ENCODE assay signal across 8 mouse cellular contexts in the genomic region with DNA sequence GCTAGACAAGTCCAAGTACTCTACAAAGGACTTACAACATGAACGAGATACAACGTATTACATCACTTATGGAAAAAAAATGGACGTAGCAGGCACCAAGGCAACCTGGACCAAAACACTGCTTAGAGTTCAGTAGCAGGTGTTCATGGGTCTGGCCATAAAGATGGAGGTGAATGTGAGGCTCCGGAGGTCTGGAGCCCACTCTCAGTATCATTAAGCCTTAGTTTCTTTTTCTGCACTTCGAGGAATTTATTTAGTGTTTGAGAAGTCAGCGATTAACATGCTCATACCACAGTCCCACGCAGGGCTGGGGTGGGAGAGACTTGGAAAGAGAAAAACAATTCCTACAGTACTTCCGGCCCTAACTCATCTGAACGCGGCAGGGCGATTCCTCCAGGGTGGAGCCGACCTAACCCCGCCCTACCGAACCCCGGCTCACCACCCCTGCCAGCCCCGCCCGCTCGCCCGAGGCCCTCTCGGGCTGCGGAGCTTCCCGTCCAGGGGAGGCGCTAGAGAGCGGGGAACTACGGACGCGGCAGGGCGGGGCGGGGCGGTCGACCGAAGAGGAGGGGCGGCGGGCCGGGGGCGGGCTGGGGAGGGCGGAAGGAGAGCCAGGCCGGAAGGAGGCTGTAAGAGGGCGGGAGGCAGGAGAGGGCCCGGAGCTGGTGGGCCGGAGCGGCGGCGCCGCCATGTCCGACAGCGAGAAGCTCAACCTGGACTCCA. TPM values are rescaled to one million over a fixed set of nuclear protein-coding genes. Genes with fewer than 3 reads are reported as not detected.
DNase-seq lines count a peak whose midpoint lies in the region; ATAC-seq and TF ChIP-seq lines count a peak whose summit lies in the region.

A gene (plus strand): TSS at position 538 of the 723 bp plus-strand sequence.

- no peak for TF ChIP-seq CTCF in G1E (IDR thresholded peaks at IDR 0.05; ENCODE audit: low read depth, low read length)
- peak; percentile 86 for TF ChIP-seq CTCF in layer of hippocampus, adult 2 months (conservative IDR thresholded peaks at IDR 0.05)

- peak within 1 kb of the TSS; percentile 84 for H3K27ac ChIP-seq in forebrain, embryonic 16.5 days (ENCODE audit: low read length)
- peak within 1 kb of the TSS; percentile 99 for H3K27ac ChIP-seq in layer of hippocampus, adult 2 months
- peak within 1 kb of the TSS; percentile 95 for H3K27ac ChIP-seq in lung, embryonic 15.5 days

- ATAC-seq in G1E (ENCODE audit: extremely low read depth, insufficient number of reproducible peaks, low FRiP score, poor library complexity, severe bottlenecking), result peak; percentile 82
- peak; percentile 91 for ATAC-seq in forebrain, embryonic 16.5 days
- peak; percentile 94 for ATAC-seq in lung, embryonic 15.5 days (ENCODE audit: borderline replicate concordance, extremely low read depth, low FRiP score, low TSS enrichment)

- no peaks in the 10 kb centered on the region for H3K9me3 ChIP-seq in G1E (replicated peaks)
- H3K9me3 ChIP-seq in forebrain, embryonic 16.5 days (ENCODE audit: control insufficient read depth, low read length), result no peaks in the 10 kb centered on the region
- no peaks in the 10 kb centered on the region for H3K9me3 ChIP-seq in lung, embryonic 15.5 days

- DNase-seq in G1E (ENCODE audit: low spot score), result peak; percentile 96
- DNase-seq in cerebellum, adult 18-20 months, result peak; percentile 95 to 98
- DNase-seq in heart, postnatal 36 days, result peak; percentile 97
- DNase-seq in layer of hippocampus, adult 2 months (ENCODE audit: low spot score in 2 of 2), result peak; percentile 92 to 96
- peak; percentile 93 for DNase-seq in ovary, adult 18-20 months (ENCODE audit: low spot score)
- DNase-seq in thymus, postnatal 0 days (ENCODE audit: low spot score), result peak; percentile 97

- H3K4me1 ChIP-seq in G1E (ENCODE audit: insufficient read depth, low read depth, low read length), result peaks cover 71% of the 10 kb centered on the region
- H3K4me1 ChIP-seq in forebrain, embryonic 16.5 days (replicated peaks; ENCODE audit: control insufficient read depth, insufficient read depth, low read length), result peaks cover 28% of the 10 kb centered on the region
- peaks cover 30% of the 10 kb centered on the region for H3K4me1 ChIP-seq in lung, embryonic 15.5 days

- intact Hi-C loops in heart, postnatal 36 days (cut with DNase I), result loop anchor here (1.0 kb wide), 2 partner anchors 22 to 42 kb away; no protein-coding TSS in a partner anchor

- H3K36me3 ChIP-seq in G1E (replicated peaks), result peaks cover 70% of the 10 kb centered on the region
- H3K36me3 ChIP-seq in forebrain, embryonic 16.5 days (ENCODE audit: control insufficient read depth, insufficient read depth), result peaks cover 14% of the 10 kb centered on the region
- peaks cover 37% of the 10 kb centered on the region for H3K36me3 ChIP-seq in lung, embryonic 15.5 days

- WGBS in forebrain, embryonic 16.5 days, result 7% methylated on average over 40 of the region's 47 CpGs
- 4% methylated on average over 44 of the region's 47 CpGs for WGBS in lung, embryonic 15.5 days

- H3K9ac ChIP-seq in forebrain, embryonic 16.5 days (replicated peaks; ENCODE audit: low read depth, low read length), result peak within 1 kb of the TSS; percentile 91
- peak within 1 kb of the TSS; percentile 99 for H3K9ac ChIP-seq in lung, embryonic 15.5 days

- peak within 1 kb of the TSS; percentile 78 for H3K4me3 ChIP-seq in G1E (ENCODE audit: low read depth, low read length)
- H3K4me3 ChIP-seq in forebrain, embryonic 16.5 days (replicated peaks; ENCODE audit: low read length), result peak within 1 kb of the TSS; percentile 67
- H3K4me3 ChIP-seq in layer of hippocampus, adult 2 months, result peak within 1 kb of the TSS; percentile 88
- H3K4me3 ChIP-seq in lung, embryonic 15.5 days, result peak within 1 kb of the TSS; percentile 90

- peak within 1 kb of the TSS; percentile 97 for H3K4me2 ChIP-seq in forebrain, embryonic 16.5 days (ENCODE audit: low read length)
- peak within 1 kb of the TSS; percentile 78 for H3K4me2 ChIP-seq in lung, embryonic 15.5 days

- no peaks in the 10 kb centered on the region; the same call in 1 of the 2 replicates for H3K27me3 ChIP-seq in G1E (ENCODE audit: insufficient read depth, low read length)
- H3K27me3 ChIP-seq in forebrain, embryonic 16.5 days (replicated peaks; ENCODE audit: control insufficient read depth, insufficient read depth, low read length), result no peaks in the 10 kb centered on the region
- H3K27me3 ChIP-seq in lung, embryonic 15.5 days, result no peaks in the 10 kb centered on the region

RNA-seq across cellular contexts. Expression of the gene that starts here (rescaled TPM):
- total RNA-seq in G1E (2014; fragmentation: Nextera tagmentation) (270 and 304 TPM in 2 replicates), G1E (2017) (565 and 679 TPM in 2 replicates)
- polyA plus RNA-seq in G1E (2012), result 547 and 673 TPM in 2 replicates
- 551 and 574 TPM in 2 replicates for polyA plus RNA-seq in forebrain, embryonic 16.5 days (2015; fragmentation: Nextera tagmentation; extraction: Ambion mirVana)
- total RNA-seq in heart, postnatal 36 days (2021), result 100 to 1,000 TPM; 326 to 332 TPM
- 100 to 1,000 TPM; 263 to 276 TPM for total RNA-seq in layer of hippocampus, adult 2 months (2021)
- polyA plus RNA-seq in lung, embryonic 15.5 days (2015; fragmentation: Nextera tagmentation; extraction: Ambion mirVana), result 974 TPM in 2 replicates
- 995 and 1,030 TPM in 2 replicates for polyA plus RNA-seq in thymus, postnatal 0 days (2015; fragmentation: Nextera tagmentation; extraction: Ambion mirVana)

Comparison
In these comparisons a context has a peak if more than half of its experiments do, and no peak if none do; other contexts are left out.
1. Peak in every context shown above with its lines: DNase-seq, ATAC-seq, H3K4me3 ChIP-seq and H3K27ac ChIP-seq.